Mouse (Mus musculus): Measurements from ENCODE around the gene Has3. TPM values are rescaled to one million over a fixed set of nuclear protein-coding genes. Genes with fewer than 3 reads are reported as not detected.

Gene Has3
- 2.1 and 3.5 TPM in 2 replicates for polyA plus RNA-seq (2012; rRNA removed; ENCODE audit: low replicate concordance)

DNA sequence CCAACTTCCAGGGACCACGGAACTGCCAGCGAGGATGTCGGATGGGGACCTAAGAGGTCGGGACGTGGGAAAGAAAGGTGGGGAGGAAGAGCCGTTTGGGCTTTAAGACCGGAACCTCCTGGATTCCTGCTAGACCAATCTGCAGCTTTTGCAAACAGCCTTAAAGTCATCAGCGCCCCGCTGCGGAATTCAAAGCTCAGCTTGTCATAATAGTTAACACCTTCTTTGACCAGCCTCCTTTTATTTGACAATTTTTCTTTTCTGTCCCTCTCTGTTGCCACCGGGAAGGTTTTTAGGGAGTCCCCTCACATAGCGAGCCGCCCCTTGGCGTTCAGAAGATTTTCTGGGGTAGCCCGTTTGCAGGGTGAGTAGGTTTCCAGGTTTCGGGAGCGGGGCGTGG lies at the start of gene Has3:
TSS of gene Has3 (plus strand) at position 192 of the 400 bp plus-strand sequence.

DNA sequence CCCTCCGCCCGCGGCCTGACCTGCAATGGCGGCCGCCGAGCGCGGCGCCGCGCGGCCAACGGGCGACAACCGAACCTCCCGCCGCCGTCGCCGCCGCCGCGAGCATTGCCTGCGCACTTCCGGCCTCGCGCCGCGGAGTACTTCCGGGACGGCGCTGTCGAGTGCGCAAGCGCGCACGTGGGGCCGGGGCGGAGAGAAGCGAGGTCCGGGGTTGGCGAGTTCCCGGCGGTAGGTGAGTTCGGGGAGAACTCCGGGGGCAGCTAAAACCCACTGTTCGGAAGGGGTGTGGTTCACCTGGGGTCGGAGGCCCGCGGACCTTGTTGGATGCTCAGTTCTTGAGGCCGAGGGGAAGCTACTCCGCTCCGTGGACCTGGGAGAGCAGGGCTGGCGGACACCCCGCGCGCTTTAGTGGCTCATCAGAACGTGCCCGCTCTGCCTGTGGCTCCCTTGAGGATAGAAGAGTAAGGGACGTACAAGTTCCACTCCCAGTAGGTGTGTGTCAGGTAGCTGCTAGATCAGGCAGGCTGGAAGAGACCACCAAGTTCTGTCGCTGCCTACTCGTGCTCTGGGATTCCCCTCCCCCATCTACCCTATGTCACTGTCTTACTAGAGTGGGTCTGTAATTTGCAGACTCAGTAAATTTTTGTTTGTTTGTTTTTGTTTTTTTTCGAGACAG lies 23.6 kb downstream of the Has3 start, which contains the start of gene Utp4:
TSS of gene Utp4 (plus strand) at position 156 of the 676 bp plus-strand sequence.

Other genes starting within 250 kb of the Has3 start
- 6.8 and 8.0 TPM in 2 replicates for gene Tango6, start 187.2 kb upstream of the Has3 start, polyA plus RNA-seq (2012; rRNA removed; ENCODE audit: low replicate concordance)
- gene Utp4, start 23.4 kb downstream of the Has3 start, polyA plus RNA-seq (2012; rRNA removed; ENCODE audit: low replicate concordance), result 36.2 and 39.7 TPM in 2 replicates
- gene Sntb2, start 65.5 kb downstream of the Has3 start, polyA plus RNA-seq (2012; rRNA removed; ENCODE audit: low replicate concordance), result 15.4 and 18.9 TPM in 2 replicates
- 34.5 and 39.2 TPM in 2 replicates for gene Vps4a, start 161.0 kb downstream of the Has3 start, polyA plus RNA-seq (2012; rRNA removed; ENCODE audit: low replicate concordance)
- 38.4 and 42.4 TPM in 2 replicates for gene Pdf, start 178.4 kb downstream of the Has3 start, polyA plus RNA-seq (2012; rRNA removed; ENCODE audit: low replicate concordance)
- gene Cog8, start 186.4 kb downstream of the Has3 start, polyA plus RNA-seq (2012; rRNA removed; ENCODE audit: low replicate concordance), result 45.0 and 49.3 TPM in 2 replicates
- 15.7 and 48.2 TPM in 2 replicates for gene Nip7, start 186.6 kb downstream of the Has3 start, polyA plus RNA-seq (2012; rRNA removed; ENCODE audit: low replicate concordance)
- 2.0 TPM in 1 of 2 replicates, not detected in the other for gene Tmed6, start 195.4 kb downstream of the Has3 start, polyA plus RNA-seq (2012; rRNA removed; ENCODE audit: low replicate concordance)
- gene Terf2, start 226.3 kb downstream of the Has3 start, polyA plus RNA-seq (2012; rRNA removed; ENCODE audit: low replicate concordance), result 9.1 and 16.0 TPM in 2 replicates

All from subcutaneous adipose tissue, adult 2 months (tissue).